Mouse (Mus musculus) activated CD4-positive, CD25-positive, alpha-beta regulatory T cell, adult 9 weeks (primary cell): ENCODE measurements around the gene Mettl7a1. TPM values are rescaled to one million over a fixed set of nuclear protein-coding genes. Genes with fewer than 3 reads are reported as not detected.

Experiments
- polyA plus RNA-seq: library from polyadenylated mRNA; unstranded; fragments of 100-300 nt; shearing (Covaris generic); gene quantifications from one replicate; pipeline ENCODE4 v1.2.1, GENCODE M21; 2017

Mettl7a1 gene
- polyA plus RNA-seq, result 10.3 TPM

DNA sequence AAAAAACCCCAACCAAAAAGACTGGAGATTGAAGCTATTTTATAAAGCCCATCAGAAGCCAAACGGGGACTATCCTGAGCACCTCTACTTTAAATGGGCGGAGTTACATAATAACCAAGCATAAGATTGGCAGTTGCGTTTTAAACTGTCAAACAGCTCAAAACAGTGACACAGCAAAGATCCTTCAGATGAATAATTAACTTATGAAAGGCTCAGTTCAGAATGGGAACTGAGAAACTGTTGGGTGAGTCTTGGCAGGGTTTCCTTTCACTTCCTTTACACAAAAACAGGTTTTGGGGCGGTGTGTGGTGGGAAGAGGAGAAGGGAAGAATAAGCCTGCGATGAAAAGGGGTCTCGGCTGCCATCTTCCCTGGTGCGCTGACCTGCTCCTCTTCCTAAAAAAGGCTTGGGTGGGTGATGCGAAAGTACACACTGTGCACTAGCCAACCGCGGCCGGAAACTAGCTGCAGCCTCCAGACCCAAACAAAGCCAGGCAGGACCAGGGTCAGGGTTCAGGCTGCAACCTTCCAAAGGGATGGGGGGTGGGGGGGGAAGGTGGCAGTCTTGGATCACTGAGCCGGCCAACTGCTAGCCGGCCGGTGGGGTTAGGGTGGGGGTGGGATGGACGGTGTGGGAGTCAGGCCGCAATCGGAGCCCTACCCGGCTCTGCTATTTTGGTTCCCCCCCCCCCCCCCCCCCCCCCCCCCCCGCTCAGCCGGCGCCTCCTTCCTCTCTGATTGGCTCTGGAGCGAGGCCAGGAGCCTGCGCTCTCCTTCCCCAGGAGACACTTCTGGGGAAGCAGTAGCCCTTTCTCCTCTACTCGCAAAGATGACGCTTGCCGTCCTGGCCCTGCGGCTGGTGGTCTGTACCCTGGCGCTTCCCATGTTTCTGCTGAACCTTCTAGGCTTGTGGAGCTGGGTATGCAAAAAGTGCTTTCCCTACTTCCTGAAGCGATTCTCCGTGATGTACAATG lies at the start of gene Mettl7a1:
TSS of gene Mettl7a1 (plus strand) at position 122 of the 973 bp plus-strand sequence.

DNA sequence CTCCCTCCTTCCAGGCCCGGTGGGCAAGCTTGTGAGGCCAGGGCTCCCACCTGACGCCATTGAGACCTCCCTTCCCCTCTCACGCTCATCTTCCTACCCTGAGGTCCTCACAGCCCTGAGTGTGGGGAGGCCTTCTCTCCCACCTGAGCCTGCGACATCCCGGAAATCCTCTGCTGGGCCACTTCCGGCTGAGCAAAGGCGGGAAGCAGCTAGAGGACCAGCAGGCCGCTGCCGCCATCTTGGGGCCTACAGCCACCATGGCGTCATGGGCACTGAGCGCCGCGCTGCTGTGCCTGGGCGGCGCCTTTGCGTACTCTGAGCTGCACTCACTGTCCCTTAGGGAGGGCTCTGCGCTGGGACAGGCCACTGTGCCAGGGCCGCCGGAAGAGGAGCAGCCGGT lies 23.3 kb upstream of the Mettl7a1 start, which contains the start of gene Tmprss12:
TSS of gene Tmprss12 (plus strand) at position 212 of the 400 bp plus-strand sequence.

GRCm38 (mm10) chr15:100334629-100335028 lies 30.7 kb downstream of the Mettl7a1 start, which contains the start of gene Mettl7a3:
Gene Mettl7a3 (plus strand): TSS chr15:100334929.

DNA sequence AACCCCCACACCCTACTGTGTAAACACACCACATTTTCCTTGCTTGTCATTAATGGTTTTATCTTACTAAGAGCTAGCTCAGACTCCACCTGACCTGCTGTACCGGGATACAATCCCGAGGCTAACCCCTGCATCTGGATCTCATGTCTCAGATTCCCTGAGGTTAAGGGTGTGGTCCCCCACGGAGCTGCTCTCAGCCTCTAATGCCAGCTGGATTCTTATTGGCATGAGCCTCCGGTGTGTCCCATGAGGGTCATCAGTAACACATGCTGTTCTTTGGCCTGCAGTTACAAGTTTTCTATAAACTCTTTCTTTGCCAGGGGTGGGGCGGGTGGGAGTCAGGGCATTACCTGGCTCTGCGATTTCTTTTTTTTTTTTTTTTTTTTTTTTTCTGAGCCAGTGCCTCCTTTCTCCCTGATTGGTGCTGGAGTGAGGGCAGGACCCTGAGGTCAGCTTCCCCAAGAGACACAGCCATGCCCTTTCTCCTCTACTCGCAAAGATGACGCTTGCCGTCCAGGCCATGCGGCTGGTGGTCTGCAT lies 48.8 kb downstream of the Mettl7a1 start, which contains the start of the genes Methig1 and Mettl7a2:
TSS of gene Methig1 (plus strand) at position 439 of the 540 bp plus-strand sequence.
TSS of gene Mettl7a2 (plus strand) at position 490 of the 540 bp plus-strand sequence.

GRCm38 (mm10) chr15:100364242-100364641 lies 60.3 kb downstream of the Mettl7a1 start, which contains the start of gene Higd1c:
Gene Higd1c (plus strand): TSS chr15:100364542.

Other genes starting within 250 kb of the Mettl7a1 start
- 30.8 TPM for gene Atf1, start 76.3 kb upstream of the Mettl7a1 start, polyA plus RNA-seq
- not detected for gene Tmprss12, start 23.3 kb upstream of the Mettl7a1 start, polyA plus RNA-seq
- gene Mettl7a3, start 30.8 kb downstream of the Mettl7a1 start, polyA plus RNA-seq, result not detected
- gene Methig1, start 49.0 kb downstream of the Mettl7a1 start, polyA plus RNA-seq, result not detected
- not detected for gene Mettl7a2, start 49.1 kb downstream of the Mettl7a1 start, polyA plus RNA-seq
- gene Higd1c, start 60.4 kb downstream of the Mettl7a1 start, polyA plus RNA-seq, result not detected
- not detected for gene Gm5475, start 118.0 kb downstream of the Mettl7a1 start, polyA plus RNA-seq
- 37.1 TPM for gene Slc11a2, start 120.9 kb downstream of the Mettl7a1 start, polyA plus RNA-seq
- 40.3 TPM for gene Letmd1, start 164.9 kb downstream of the Mettl7a1 start, polyA plus RNA-seq
- gene Csrnp2, start 191.3 kb downstream of the Mettl7a1 start, polyA plus RNA-seq, result 3.2 TPM
- 8.3 TPM for gene Tfcp2, start 247.9 kb downstream of the Mettl7a1 start, polyA plus RNA-seq